Mouse (Mus musculus): ENCODE measurements at regions not wholly inside any gene's neighbourhood (a gene's known extent, or its start where the extent isn't known, plus 50 kb on each side); places are given as distances from the start of the nearest gene placed in this dataset.

- ATAC-seq (ENCODE audit: insufficient number of reproducible peaks, low FRiP score, low TSS enrichment), result no peak
These were observed 743.1 kb downstream of the Stim2 start for GRCm38 (mm10) chr5:54741440-54741839.

- ATAC-seq (ENCODE audit: insufficient number of reproducible peaks, low FRiP score, low TSS enrichment), result no peak
These were observed 748.7 kb downstream of the Stim2 start for GRCm38 (mm10) chr5:54746973-54747372.

- ATAC-seq (ENCODE audit: insufficient number of reproducible peaks, low FRiP score, low TSS enrichment), result no peak
These were observed 755.1 kb downstream of the Stim2 start for GRCm38 (mm10) chr5:54753372-54753771.

GRCm38 (mm10) chr5:54759657-54760056 is 761.4 kb downstream of the Stim2 start:
- ATAC-seq (ENCODE audit: insufficient number of reproducible peaks, low FRiP score, low TSS enrichment), result no peak

- no peak for ATAC-seq (ENCODE audit: insufficient number of reproducible peaks, low FRiP score, low TSS enrichment)
These were observed 764.7 kb downstream of the Stim2 start for GRCm38 (mm10) chr5:54763019-54763418.

- 0 out of 2 replicates have a peak, but pooled peaks have one; percentile 36 for ATAC-seq (ENCODE audit: insufficient number of reproducible peaks, low FRiP score, low TSS enrichment)
These were observed 798.7 kb downstream of the Stim2 start for GRCm38 (mm10) chr5:54796953-54797450.

GRCm38 (mm10) chr5:54827076-54827475 is 828.8 kb downstream of the Stim2 start:
- no peak for ATAC-seq (ENCODE audit: insufficient number of reproducible peaks, low FRiP score, low TSS enrichment)

All from cerebellum, adult (tissue).